Mouse (Mus musculus): ENCODE data around the gene Unkl.

GRCm38 (mm10) chr17:25220746-25221145, 32.5 kb downstream of the Unkl start:
- TF ChIP-seq CTCF (IDR thresholded peaks at IDR 0.05) (no peak), POLR2A (IDR thresholded peaks at IDR 0.05; ENCODE audit: insufficient read depth, low read depth, low read length) (no peak), EP300 (IDR thresholded peaks at IDR 0.05; ENCODE audit: insufficient read depth, low read depth, low read length) (no peak)

Data from heart, adult 2 months (tissue).